In the genomic region with DNA sequence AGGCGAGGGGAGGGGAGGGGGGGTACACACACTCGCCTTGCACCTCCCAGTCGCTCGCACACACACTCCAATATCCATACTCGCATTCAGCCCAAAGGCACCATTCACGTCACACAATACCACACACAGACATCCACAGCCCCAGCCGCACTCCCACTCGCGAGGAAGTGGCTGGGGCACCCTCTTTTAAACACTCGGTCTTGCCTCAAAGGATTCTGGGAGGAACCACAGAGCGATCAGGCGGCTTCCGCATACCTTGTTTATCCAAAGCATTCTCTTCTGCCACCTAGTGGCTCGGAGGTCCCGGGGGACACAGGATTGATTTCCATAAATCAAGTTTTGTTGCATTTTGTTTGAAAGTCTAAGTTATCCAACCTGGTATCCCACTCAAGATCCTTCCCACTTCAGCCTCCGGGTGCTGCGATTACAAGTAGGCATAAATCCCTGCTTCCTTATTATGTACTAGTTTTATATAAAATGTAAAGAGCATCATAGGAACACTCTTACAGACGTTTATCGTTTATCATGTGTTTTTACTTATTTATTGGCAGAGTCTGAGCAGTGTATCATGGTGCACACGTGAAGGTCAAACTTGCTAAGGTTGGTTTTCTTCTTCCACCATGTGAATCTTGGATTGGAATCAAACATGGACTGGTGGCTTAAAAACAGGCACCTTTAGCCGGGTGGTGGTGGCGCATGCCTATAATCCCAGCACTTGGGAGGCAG, we compare ENCODE assay signal across 1 mouse cellular context.
TF ChIP-seq lines count a peak whose summit lies in the region.

No protein-coding gene starts in this region.

TF ChIP-seq in C2C12, 6 proteins besides CTCF, POLR2A, EP300 and RAD21:
- TF ChIP-seq MAX (IDR thresholded peaks at IDR 0.05) (no peak), MYOD1 (IDR thresholded peaks at IDR 0.05; ENCODE audit: control insufficient read depth, insufficient read length, low read depth) (no peak), CEBPB (IDR thresholded peaks at IDR 0.05; ENCODE audit: low read depth) (no peak), MYOG (IDR thresholded peaks at IDR 0.05; ENCODE audit: control insufficient read depth, extremely low read depth, insufficient read length) (no peak), USF1 (IDR thresholded peaks at IDR 0.05; ENCODE audit: low read depth) (no peak), FOSL1 (IDR thresholded peaks at IDR 0.05; ENCODE audit: insufficient read depth, low read length, poor library complexity, severe bottlenecking) (no peak)
